Mouse (Mus musculus): ENCODE measurements around the gene Unk.

GRCm38 (mm10) chr11:116018106-116018505 lies 12.0 kb upstream of the Unk start:
- TF ChIP-seq CTCF (conservative IDR thresholded peaks at IDR 0.05; ENCODE audit: low read length) (peak; percentile 49), POU5F1 (IDR thresholded peaks at IDR 0.05; ENCODE audit: borderline replicate concordance, low read length) (no peak), NANOG (IDR thresholded peaks at IDR 0.05; ENCODE audit: borderline replicate concordance, low read length) (no peak)

All from E14TG2a.4 (cell line).